Mouse (Mus musculus): ENCODE data around the gene Tle3. TPM values are rescaled to one million over a fixed set of nuclear protein-coding genes. Genes with fewer than 3 reads are reported as not detected.

The Tle3 gene
- polyA plus RNA-seq, 1 experiment from 2014 or later: 22.4 TPM

DNA sequence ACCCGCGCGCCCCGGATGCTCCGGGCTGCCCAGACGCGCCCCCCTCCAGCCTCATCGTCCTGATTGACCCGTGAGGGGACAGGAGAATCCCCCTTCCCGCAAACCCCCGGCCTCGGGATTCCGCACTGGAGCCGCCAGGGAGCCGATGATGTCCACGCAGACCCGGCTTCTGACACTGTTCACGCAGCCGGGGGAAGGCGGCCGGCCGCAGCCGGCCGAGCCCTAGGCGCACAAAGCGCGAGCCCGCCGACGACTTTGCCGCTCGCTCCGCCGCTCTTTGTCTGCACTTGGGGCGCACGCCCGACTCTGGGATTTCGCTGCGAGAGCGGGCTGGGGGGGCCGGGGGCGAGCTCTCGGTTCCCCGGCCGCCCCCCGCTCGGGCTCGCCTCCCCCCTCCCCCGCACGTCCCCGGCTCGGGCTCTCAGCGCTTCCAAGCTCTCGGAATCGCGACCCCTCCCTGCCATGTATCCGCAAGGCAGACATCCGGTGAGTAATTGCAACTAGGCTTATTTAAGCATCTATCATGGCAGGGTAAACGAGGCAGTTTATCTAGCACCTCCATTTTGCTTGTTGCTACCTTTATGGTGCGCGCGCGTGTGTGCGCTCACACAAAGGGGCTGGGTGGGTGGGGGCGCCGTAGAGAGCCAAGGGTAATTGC lies 939 bp downstream of the Tle3 start:
- H3K9me3 ChIP-seq (ENCODE audit: control insufficient read depth, low read length): no peaks in the 10 kb centered on the region
- peaks cover 3% of the 10 kb centered on the region; the same call in 1 of the 2 replicates for H3K36me3 ChIP-seq (replicated peaks; ENCODE audit: control insufficient read depth, insufficient read depth)
- peak overlapping the region; percentile 83 for H3K4me2 ChIP-seq (replicated peaks)
- WGBS: under 1% methylated on average over 64 of the region's 66 CpGs
- ATAC-seq (ENCODE audit: low FRiP score): no peak
- peak overlapping the region; percentile 91 for H3K4me3 ChIP-seq (replicated peaks; ENCODE audit: low read length)
- H3K27me3 ChIP-seq (ENCODE audit: control insufficient read depth, insufficient read depth, low read length): no peaks in the 10 kb centered on the region
- H3K27ac ChIP-seq: peak overlapping the region; percentile 93
- H3K9ac ChIP-seq: peak overlapping the region; percentile 99
- peaks cover 65% of the 10 kb centered on the region for H3K4me1 ChIP-seq (replicated peaks; ENCODE audit: control insufficient read depth, insufficient read depth, low read length)
- DNase-seq (ENCODE audit: low spot score): peak; percentile 71

DNA sequence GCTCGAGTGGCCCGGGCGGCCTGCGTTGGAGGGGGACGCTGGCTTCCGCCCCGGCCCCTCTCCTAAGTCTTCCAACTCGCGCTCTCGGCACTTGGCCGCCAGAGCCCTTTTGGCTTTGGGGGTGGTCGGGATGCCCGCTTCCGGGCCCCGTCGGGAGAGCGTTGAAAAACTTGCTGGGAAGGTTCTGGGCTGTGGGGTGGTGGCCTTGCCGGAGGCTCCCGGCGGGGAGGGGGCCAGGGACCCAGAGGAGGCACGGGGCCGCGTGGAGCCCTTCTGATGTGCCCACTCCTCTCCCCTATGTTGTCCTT lies 1.4 kb downstream of the Tle3 start:
- peak overlapping the region; percentile 99 for H3K9ac ChIP-seq
- peak overlapping the region; percentile 91 for H3K4me3 ChIP-seq (replicated peaks; ENCODE audit: low read length)
- no peak for DNase-seq (ENCODE audit: low spot score)
- no peak for ATAC-seq (ENCODE audit: low FRiP score)
- peaks cover 3% of the 10 kb centered on the region for H3K36me3 ChIP-seq (replicated peaks; ENCODE audit: control insufficient read depth, insufficient read depth)
- H3K27me3 ChIP-seq (ENCODE audit: control insufficient read depth, insufficient read depth, low read length): no peaks in the 10 kb centered on the region
- peak overlapping the region; percentile 93 for H3K27ac ChIP-seq
- peak overlapping the region; percentile 83 for H3K4me2 ChIP-seq (replicated peaks)
- H3K9me3 ChIP-seq (ENCODE audit: control insufficient read depth, low read length): no peaks in the 10 kb centered on the region
- 2% methylated on average over 23 of the region's 23 CpGs for whole genome bisulfite sequencing
- H3K4me1 ChIP-seq (replicated peaks; ENCODE audit: control insufficient read depth, insufficient read depth, low read length): peaks cover 65% of the 10 kb centered on the region

DNA sequence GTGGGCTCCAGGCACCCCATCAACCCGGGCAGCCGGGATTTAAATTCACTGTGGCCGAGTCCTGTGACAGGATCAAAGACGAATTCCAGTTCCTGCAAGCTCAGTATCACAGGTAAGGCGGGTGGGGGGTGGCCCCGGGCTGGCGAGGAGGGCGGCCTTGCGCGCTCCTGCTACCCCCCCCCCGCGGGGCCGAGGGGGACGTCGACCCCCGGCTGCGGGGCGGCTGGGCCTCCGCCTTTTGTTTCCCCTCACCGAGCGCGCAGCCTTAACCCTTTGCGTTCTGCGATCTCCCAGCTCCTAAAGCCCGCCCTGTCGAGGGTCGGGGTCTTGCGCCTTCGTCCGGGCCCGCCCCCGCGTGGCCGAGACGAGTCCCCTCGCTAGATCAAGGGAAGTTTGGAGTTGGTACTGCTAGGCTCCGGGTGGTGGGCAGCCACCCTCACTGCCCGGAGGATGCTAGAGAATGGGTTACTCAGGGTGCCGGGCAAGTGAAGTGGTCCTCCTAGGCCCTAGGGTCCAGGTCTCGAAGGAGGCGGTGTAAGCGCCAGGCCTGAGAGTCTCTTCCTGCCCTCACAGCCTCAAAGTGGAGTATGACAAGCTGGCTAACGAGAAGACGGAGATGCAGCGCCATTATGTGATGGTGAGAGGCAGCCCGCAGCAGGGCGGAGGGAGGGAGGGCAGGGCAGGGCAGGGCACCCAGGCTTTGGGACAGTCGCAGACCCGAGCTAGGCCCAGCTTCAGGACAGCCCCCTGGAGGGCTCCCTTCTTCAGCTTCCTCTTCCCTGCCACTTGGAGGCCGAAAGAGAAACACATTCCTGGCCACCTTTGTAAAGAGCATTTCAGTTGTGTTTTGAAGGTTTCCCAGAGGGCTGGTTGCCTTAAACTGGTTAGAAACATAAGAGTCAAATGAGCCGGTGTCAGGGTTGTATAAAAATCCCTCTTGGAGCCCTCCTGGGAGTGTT lies 2.1 kb downstream of the Tle3 start:
- Histone ChIP-seq H3K9ac (peak overlapping the region; percentile 99), H3K27me3 (ENCODE audit: control insufficient read depth, insufficient read depth, low read length) (no peaks in the 10 kb centered on the region), H3K36me3 (replicated peaks; ENCODE audit: control insufficient read depth, insufficient read depth) (peaks cover 3% of the 10 kb centered on the region), H3K4me2 (replicated peaks) (peak overlapping the region; percentile 83), H3K4me1 (replicated peaks; ENCODE audit: control insufficient read depth, insufficient read depth, low read length) (peaks cover 65% of the 10 kb centered on the region), H3K4me3 (replicated peaks; ENCODE audit: low read length) (peak overlapping the region; percentile 91), H3K27ac (peak overlapping the region; percentile 93), H3K9me3 (ENCODE audit: control insufficient read depth, low read length) (no peaks in the 10 kb centered on the region)
- no peak for ATAC-seq (ENCODE audit: low FRiP score)
- DNase-seq (ENCODE audit: low spot score): peak; percentile 60
- WGBS: under 1% methylated on average over 44 of the region's 51 CpGs

DNA sequence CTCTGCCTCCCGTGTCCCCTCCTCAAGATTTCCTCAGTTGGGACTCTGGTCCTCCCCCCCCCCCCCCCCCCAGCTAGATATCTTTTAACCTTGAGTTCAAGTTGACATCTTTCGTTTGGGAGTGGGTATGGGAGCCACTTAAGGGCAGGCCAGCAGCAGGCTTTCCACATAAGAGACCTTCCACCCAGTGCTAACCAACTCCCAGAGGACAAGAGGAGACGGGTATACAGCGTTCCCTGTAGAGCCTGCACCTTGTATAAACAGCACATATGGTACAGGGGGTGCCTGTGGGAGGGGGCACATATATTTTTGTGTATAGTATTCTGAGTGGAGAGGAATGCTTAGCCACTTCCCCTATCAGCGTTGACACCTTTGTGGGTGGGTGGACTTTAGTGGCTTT lies 2.8 kb downstream of the Tle3 start:
- Histone ChIP-seq H3K4me1 (replicated peaks; ENCODE audit: control insufficient read depth, insufficient read depth, low read length) (peaks cover 65% of the 10 kb centered on the region), H3K9me3 (ENCODE audit: control insufficient read depth, low read length) (no peaks in the 10 kb centered on the region), H3K27me3 (ENCODE audit: control insufficient read depth, insufficient read depth, low read length) (no peaks in the 10 kb centered on the region), H3K27ac (no peak overlapping the region), H3K9ac (peak overlapping the region; percentile 99), H3K36me3 (replicated peaks; ENCODE audit: control insufficient read depth, insufficient read depth) (peaks cover 3% of the 10 kb centered on the region), H3K4me2 (replicated peaks) (peak overlapping the region; percentile 83), H3K4me3 (replicated peaks; ENCODE audit: low read length) (peak overlapping the region; percentile 91)
- WGBS: 10% methylated on average over 5 of the region's 5 CpGs
- no peak for ATAC-seq (ENCODE audit: low FRiP score)
- DNase-seq (ENCODE audit: low spot score): no peak

DNA sequence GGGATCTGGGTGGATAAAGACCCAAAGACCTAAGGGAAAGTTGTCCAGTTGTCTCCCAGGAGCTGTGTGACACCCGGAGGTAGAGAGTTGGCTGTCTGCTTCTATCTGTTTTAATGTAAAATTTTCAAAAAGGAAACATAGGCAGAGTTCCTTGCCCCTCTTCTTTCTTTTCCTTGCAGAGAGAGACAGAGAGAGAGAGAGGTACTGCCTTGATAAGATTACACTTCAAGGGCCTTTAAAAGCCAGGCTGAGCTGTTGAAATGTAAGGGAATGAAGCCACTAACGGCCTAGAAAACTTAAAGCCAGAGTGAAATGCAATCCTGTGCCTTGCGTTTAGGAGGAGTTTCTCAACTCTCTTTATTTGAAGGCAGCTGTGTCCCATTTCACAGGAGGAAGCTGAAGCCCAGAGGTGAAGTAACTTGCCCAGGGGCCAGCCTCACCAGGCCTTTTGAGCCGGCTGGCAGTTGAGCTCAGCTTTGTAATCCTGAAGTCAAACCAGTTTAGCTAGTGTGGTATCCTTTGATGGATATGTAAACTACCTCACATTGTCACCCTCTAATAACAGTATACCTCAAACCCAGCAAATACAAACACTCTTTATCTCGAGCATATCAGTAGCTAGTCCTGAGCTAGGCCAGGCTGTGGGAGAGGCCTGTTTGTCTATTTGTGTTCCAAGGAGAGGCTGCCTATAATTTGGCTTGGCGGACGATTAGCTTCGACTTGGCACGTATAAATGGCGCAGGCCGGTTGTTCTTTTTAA lies 3.8 kb downstream of the Tle3 start:
- DNase-seq (ENCODE audit: low spot score) (no peak), ATAC-seq (ENCODE audit: low FRiP score) (no peak)
- WGBS: 31% methylated on average over 11 of the region's 11 CpGs
- peaks cover 73% of the 10 kb centered on the region for H3K4me1 ChIP-seq (replicated peaks; ENCODE audit: control insufficient read depth, insufficient read depth, low read length)
- H3K4me2 ChIP-seq (replicated peaks): peak overlapping the region; percentile 83
- H3K4me3 ChIP-seq (replicated peaks; ENCODE audit: low read length): peak overlapping the region; percentile 91
- H3K36me3 ChIP-seq (replicated peaks; ENCODE audit: control insufficient read depth, insufficient read depth): peaks cover 3% of the 10 kb centered on the region
- H3K27me3 ChIP-seq (ENCODE audit: control insufficient read depth, insufficient read depth, low read length): no peaks in the 10 kb centered on the region
- 0 out of 2 replicates have a peak overlapping the region, but pooled peaks have one; percentile 20 for H3K27ac ChIP-seq
- peak overlapping the region; percentile 99 for H3K9ac ChIP-seq
- H3K9me3 ChIP-seq (ENCODE audit: control insufficient read depth, low read length): no peaks in the 10 kb centered on the region

DNA sequence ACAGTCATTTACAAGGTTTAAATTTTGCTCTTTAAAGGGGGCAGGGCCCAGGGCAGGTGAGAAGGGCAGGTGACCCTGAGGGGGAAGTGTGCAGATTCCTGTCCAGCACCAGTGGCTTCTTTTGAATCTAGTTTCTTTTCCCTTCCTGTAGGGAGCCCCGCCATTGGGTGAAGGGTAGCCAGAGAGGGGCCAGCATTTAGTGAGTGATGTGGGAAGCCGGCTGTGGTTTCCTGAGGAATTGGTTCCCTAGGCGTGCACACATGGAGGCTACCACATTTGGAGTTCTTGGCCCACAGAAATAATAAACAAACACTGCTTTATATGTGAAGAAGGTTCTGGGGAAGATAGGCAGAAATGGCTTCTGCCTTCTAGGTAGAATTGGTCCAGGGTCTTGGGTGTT lies 4.5 kb downstream of the Tle3 start:
- DNase-seq (ENCODE audit: low spot score): no peak
- no peak for ATAC-seq (ENCODE audit: low FRiP score)
- Histone ChIP-seq H3K4me2 (replicated peaks) (peak overlapping the region; percentile 83), H3K27me3 (ENCODE audit: control insufficient read depth, insufficient read depth, low read length) (no peaks in the 10 kb centered on the region), H3K4me1 (replicated peaks; ENCODE audit: control insufficient read depth, insufficient read depth, low read length) (peaks cover 73% of the 10 kb centered on the region), H3K4me3 (replicated peaks; ENCODE audit: low read length) (peak overlapping the region; percentile 91), H3K9ac (peak overlapping the region; percentile 99), H3K27ac (0 out of 2 replicates have a peak overlapping the region, but pooled peaks have one; percentile 20), H3K36me3 (replicated peaks; ENCODE audit: control insufficient read depth, insufficient read depth) (peaks cover 3% of the 10 kb centered on the region), H3K9me3 (ENCODE audit: control insufficient read depth, low read length) (no peaks in the 10 kb centered on the region)
- 29% methylated on average over 3 of the region's 3 CpGs for WGBS

DNA sequence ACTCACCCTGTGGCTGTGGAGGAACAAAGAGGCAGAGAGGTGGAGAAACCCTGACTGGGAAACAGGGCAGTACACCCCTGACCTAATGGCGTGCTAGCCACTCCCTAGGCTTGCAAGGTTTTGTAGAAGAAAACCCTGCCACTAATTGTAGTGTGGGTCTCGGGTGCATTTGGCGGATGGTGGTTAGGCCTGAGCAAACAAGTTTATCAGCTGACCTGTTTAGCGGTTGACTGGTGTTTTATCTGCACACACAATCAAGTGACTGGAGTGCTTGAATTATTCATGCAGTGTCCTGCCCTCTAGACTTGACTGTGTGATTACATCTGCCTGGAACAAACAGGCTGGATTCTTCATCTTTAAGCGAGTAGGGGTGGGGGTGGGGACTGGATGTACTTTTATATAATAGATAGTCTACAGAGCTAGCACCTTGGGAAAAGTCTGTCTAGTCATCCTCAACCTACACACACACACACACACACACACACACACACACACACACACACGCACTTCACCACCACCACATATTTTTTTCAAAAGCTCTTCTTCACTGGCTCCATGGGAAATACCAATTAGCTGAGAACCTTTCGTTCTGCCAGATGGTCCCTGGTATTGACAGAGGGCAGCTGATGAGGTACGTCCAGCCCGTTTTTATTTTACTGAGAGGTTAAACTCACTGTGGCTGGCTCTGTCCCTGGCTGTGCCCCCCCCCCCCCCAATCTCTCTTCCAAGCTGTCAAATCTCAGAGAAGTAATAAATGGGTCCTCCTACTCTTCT lies 5.7 kb downstream of the Tle3 start:
- WGBS: 13% methylated on average over 9 of the region's 9 CpGs
- peaks cover 79% of the 10 kb centered on the region for H3K4me1 ChIP-seq (replicated peaks; ENCODE audit: control insufficient read depth, insufficient read depth, low read length)
- H3K27me3 ChIP-seq (ENCODE audit: control insufficient read depth, insufficient read depth, low read length): no peaks in the 10 kb centered on the region
- peak overlapping the region; percentile 83 for H3K4me2 ChIP-seq (replicated peaks)
- ATAC-seq (ENCODE audit: low FRiP score) (no peak), DNase-seq (ENCODE audit: low spot score) (no peak)
- H3K9ac ChIP-seq: peak overlapping the region; percentile 99
- H3K9me3 ChIP-seq (ENCODE audit: control insufficient read depth, low read length): no peaks in the 10 kb centered on the region
- peak overlapping the region; percentile 91 for H3K4me3 ChIP-seq (replicated peaks; ENCODE audit: low read length)
- peaks cover 3% of the 10 kb centered on the region for H3K36me3 ChIP-seq (replicated peaks; ENCODE audit: control insufficient read depth, insufficient read depth)
- peak overlapping the region; percentile 45 for H3K27ac ChIP-seq

DNA sequence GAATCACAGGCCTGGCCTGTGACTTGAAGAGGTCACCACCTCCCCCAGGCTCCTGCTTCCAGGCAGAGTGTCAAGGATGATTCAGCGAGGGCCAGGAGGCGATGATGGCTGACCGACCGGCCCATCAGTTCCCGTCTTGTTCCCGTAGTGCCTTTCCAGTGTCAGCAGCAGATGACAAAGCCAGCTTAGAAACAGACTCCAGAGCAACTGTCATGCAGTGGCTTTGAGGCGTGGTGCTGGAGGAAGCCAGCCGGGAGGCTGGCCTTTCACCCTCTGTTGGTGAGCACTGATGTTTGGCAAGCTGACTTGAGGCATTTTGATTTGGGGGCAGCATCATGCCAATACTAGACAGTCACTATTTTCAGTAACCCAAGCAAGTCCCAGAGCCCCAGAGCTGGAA lies 6.3 kb downstream of the Tle3 start:
- 7% methylated on average over 8 of the region's 8 CpGs for WGBS
- H3K36me3 ChIP-seq (replicated peaks; ENCODE audit: control insufficient read depth, insufficient read depth): peaks cover 3% of the 10 kb centered on the region
- peak overlapping the region; percentile 39; the same call in 1 of the 2 replicates for H3K9ac ChIP-seq
- H3K4me2 ChIP-seq (replicated peaks): peak overlapping the region; percentile 83
- no peaks in the 10 kb centered on the region for H3K27me3 ChIP-seq (ENCODE audit: control insufficient read depth, insufficient read depth, low read length)
- peak overlapping the region; percentile 5; the same call in 1 of the 2 replicates for H3K4me3 ChIP-seq (replicated peaks; ENCODE audit: low read length)
- no peak for ATAC-seq (ENCODE audit: low FRiP score)
- H3K4me1 ChIP-seq (replicated peaks; ENCODE audit: control insufficient read depth, insufficient read depth, low read length): peaks cover 84% of the 10 kb centered on the region
- no peak overlapping the region for H3K27ac ChIP-seq
- DNase-seq (ENCODE audit: low spot score): no peak
- H3K9me3 ChIP-seq (ENCODE audit: control insufficient read depth, low read length): no peaks in the 10 kb centered on the region
